Mouse (Mus musculus) erythroblast, embryonic 14.5 days (primary cell): ENCODE data around the gene Map3k7. TPM values are rescaled to one million over a fixed set of nuclear protein-coding genes. Genes with fewer than 3 reads are reported as not detected.

ENCODE experiments used
- H3K27me3 ChIP-seq: 2 replicates; pipeline ENCODE4 v1.6.1; 2012; ENCODE audit warnings: inconsistent platforms; ENCODE audit not compliant: control insufficient read depth
- H3K36me3 ChIP-seq: 2 replicates; pipeline ENCODE4 v1.6.1; 2012; ENCODE audit warnings: mild to moderate bottlenecking, inconsistent platforms; ENCODE audit not compliant: control insufficient read depth
- H3K4me1 ChIP-seq: 2 replicates; pipeline ENCODE4 v1.6.1; 2012; ENCODE audit warnings: inconsistent platforms; ENCODE audit not compliant: control insufficient read depth
- H3K4me3 ChIP-seq: replicated peaks from 2 replicates; pipeline ENCODE3; 2012; ENCODE audit warnings: moderate library complexity, mild to moderate bottlenecking, inconsistent platforms
- H3K9me3 ChIP-seq: 2 replicates; pipeline ENCODE4 v1.6.1; 2012; ENCODE audit warnings: low read length, inconsistent platforms, mixed read lengths; ENCODE audit not compliant: control insufficient read depth
- GATA1 ChIP-seq: IDR thresholded peaks from 2 replicates; pipeline ENCODE4 v1.6.1; 2012; ENCODE audit warnings: low read length, inconsistent platforms, mixed read lengths
- TAL1 ChIP-seq: IDR thresholded peaks from 3 replicates; pipeline ENCODE4 v1.6.1; 2012; ENCODE audit warnings: low read length, inconsistent platforms, mixed read lengths
- polyA plus RNA-seq: library from polyadenylated mRNA; stranded (reverse); fragments of >175 nt; gene quantifications from 2 replicates; pipeline ENCODE4 v1.2.3, GENCODE M21; 2012

Gene Map3k7
- polyA plus RNA-seq, 1 experiment = 0.26 TPM

DNA sequence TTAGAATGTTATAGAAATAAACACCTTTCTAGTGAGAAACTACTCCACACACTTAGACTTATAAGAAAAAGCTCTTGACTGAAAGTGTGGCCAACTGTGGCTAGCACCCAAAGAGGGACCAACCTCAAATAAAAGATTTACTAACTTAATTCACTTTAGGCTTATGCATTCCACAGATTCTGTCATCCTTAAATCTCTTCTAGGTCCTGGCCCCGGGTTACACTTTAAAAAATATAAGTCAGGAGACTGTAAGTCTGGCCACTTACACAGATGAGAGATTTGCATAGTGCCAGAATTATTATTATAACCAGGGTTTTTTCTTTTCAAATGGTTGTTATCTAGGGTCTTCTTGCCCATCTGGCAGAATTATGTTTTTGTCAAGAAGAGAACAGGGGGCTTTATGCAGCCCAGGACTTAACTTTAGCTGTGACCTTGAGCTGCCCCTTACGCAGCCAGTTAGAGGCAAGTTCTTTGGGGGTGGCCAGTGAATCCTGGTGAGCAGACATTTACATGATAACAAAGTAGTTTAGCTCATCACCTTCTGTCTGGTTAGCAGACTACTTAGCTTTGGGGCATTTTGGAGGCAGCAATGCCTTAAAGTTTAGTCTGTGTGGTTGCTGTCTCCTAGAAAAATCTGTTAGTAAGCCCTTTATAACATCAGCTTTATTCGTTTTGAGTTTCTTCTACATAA, 11.5 kb downstream of the Map3k7 start:
- Histone ChIP-seq H3K4me3 (no peak overlapping the region), H3K9me3 (no peaks in the 10 kb centered on the region), H3K4me1 (peaks cover 7% of the 10 kb centered on the region), H3K36me3 (peaks cover 34% of the 10 kb centered on the region), H3K27me3 (no peaks in the 10 kb centered on the region)
- TF ChIP-seq TAL1 (no peak), GATA1 (no peak)

DNA sequence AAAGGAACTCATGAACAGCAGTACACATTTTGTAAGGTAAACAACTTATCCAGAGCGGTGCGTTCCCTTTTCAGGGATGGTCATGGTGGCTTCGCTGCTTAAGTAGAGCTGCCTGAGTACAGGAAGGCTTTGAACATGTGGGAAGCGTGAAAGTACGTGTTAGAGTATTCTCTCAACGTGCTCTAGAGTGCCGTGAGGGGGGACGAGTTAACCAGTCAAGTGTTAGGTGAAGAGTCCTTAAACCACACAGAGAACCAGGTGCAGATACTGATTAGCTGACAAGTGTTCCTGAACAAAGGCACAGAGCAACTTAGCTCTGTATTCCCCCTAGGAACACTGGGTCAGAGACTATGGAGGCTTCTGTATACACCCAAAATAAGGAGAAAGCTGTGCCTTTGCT, 18.0 kb downstream of the Map3k7 start:
- Histone ChIP-seq H3K36me3 (peaks cover 68% of the 10 kb centered on the region), H3K9me3 (no peaks in the 10 kb centered on the region), H3K27me3 (no peaks in the 10 kb centered on the region), H3K4me3 (no peak overlapping the region), H3K4me1 (no peaks in the 10 kb centered on the region)
- TF ChIP-seq TAL1 = no peak

DNA sequence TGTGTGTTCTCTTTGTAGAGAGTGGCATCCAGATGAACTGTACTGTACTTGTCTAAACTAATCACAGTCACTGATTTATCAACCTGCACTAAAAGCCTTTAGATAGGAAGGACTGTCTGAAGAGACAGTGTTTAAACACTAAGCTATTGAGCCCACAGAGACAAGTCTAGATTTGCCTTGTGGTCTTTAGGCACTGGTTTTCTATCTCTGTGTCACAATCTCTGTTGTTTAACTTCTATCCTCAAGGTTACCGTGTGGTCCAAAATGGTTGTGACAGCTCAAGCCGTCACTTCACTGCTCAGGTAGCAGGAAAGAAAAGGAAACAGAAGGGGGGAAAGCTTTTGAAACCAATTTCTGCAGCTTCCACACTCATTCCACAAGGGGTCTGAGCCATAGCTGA, 29.5 kb downstream of the Map3k7 start:
- H3K27me3 ChIP-seq = no peaks in the 10 kb centered on the region
- no peak for TF ChIP-seq TAL1
- TF ChIP-seq GATA1 = no peak
- H3K4me3 ChIP-seq = no peak overlapping the region
- no peaks in the 10 kb centered on the region for H3K4me1 ChIP-seq
- peaks cover 73% of the 10 kb centered on the region for H3K36me3 ChIP-seq
- H3K9me3 ChIP-seq = no peaks in the 10 kb centered on the region

GRCm38 (mm10) chr4:31993865-31994264, 30.0 kb downstream of the Map3k7 start:
- H3K4me3 ChIP-seq = no peak overlapping the region
- H3K4me1 ChIP-seq = no peaks in the 10 kb centered on the region
- H3K9me3 ChIP-seq = no peaks in the 10 kb centered on the region
- no peaks in the 10 kb centered on the region for H3K27me3 ChIP-seq
- TF ChIP-seq TAL1 (no peak), GATA1 (no peak)
- peaks cover 68% of the 10 kb centered on the region for H3K36me3 ChIP-seq

GRCm38 (mm10) chr4:32001498-32001897, 37.6 kb downstream of the Map3k7 start:
- Histone ChIP-seq H3K36me3 (peaks cover 48% of the 10 kb centered on the region), H3K27me3 (no peaks in the 10 kb centered on the region), H3K4me1 (peaks cover 8% of the 10 kb centered on the region), H3K9me3 (no peaks in the 10 kb centered on the region), H3K4me3 (no peak overlapping the region)
- TF ChIP-seq GATA1 (no peak), TAL1 (no peak)

DNA sequence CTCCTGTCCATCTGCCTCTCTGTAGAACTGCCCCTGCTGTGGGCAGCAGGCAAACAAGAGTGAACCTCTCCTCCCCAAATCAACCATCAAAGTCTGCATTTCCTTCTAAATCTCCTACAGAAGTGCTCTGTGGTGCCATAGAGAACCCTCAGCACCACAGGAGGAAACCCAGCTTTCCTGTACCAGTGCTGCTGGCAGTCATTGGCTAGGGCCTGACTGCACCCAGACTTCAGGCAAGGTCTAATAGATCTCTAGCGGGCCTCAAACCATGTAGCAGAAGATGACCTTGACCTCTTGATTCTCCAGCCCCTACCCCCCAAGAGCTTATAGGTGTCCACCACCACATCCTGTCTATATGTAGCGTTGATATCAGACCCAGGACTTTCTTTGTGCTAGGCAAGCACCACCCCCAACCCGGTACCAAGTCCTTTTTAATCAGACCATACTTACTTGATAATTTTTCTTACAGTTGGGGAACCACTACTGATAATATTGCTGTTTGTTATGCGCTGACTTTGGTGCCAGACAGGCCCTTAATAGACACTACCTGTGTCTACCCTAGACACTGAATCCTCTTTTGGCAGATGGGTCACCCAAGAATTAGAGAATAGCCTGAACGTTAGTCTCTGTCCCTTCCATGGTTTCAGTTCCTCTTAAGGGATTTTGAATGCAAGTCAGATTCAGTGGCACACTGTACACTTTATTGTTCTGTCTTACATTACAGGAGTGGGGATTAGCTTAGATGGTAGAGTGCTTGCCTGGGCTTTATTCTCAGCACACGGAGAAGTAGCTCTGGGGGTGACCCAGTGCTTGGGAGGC, 41.1 kb downstream of the Map3k7 start:
- no peak for TF ChIP-seq GATA1
- peaks cover 8% of the 10 kb centered on the region for H3K4me1 ChIP-seq
- H3K27me3 ChIP-seq = no peaks in the 10 kb centered on the region
- peaks cover 54% of the 10 kb centered on the region for H3K36me3 ChIP-seq
- no peaks in the 10 kb centered on the region for H3K9me3 ChIP-seq
- no peak overlapping the region for H3K4me3 ChIP-seq

DNA sequence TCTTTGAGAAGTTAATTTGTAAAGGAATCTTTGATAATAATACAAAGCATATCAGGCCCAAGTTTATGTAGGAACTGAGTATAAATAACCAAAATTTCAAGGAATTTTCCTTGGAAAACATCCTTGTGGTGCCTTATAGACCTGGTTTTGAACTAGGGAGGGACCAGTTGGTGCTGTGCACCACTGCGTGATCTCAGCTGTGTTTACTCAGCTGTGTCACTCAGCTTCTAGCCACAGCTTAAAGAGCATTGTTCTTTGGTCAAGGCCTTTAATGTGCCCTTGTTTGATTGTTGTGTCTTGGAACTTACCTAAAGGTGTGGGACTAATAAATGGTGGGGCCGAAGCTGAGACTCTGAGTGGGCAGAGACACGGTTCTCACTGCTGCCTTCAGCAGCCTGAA, 43.3 kb downstream of the Map3k7 start:
- Histone ChIP-seq H3K4me1 (peaks cover 11% of the 10 kb centered on the region), H3K4me3 (no peak overlapping the region), H3K36me3 (peaks cover 60% of the 10 kb centered on the region), H3K27me3 (no peaks in the 10 kb centered on the region), H3K9me3 (no peaks in the 10 kb centered on the region)
- TF ChIP-seq GATA1 (no peak), TAL1 (no peak)

GRCm38 (mm10) chr4:32008095-32008494, 44.2 kb downstream of the Map3k7 start:
- no peak overlapping the region for H3K4me3 ChIP-seq
- H3K9me3 ChIP-seq = no peaks in the 10 kb centered on the region
- peaks cover 11% of the 10 kb centered on the region for H3K4me1 ChIP-seq
- H3K27me3 ChIP-seq = no peaks in the 10 kb centered on the region
- peaks cover 67% of the 10 kb centered on the region for H3K36me3 ChIP-seq
- TF ChIP-seq GATA1 = no peak
- TF ChIP-seq TAL1 = no peak

- Histone ChIP-seq H3K27me3 (no peaks in the 10 kb centered on the region), H3K4me3 (no peak overlapping the region), H3K9me3 (no peaks in the 10 kb centered on the region), H3K4me1 (peaks cover 3% of the 10 kb centered on the region; the same call in 1 of the 2 replicates), H3K36me3 (peaks cover 71% of the 10 kb centered on the region)
- TF ChIP-seq TAL1 (no peak), GATA1 (no peak)
Measured at GRCm38 (mm10) chr4:32010808-32011207, 46.9 kb downstream of the Map3k7 start.
